Mouse (Mus musculus) ES-E14 (cell line): ENCODE measurements around the gene Dnase1l3. TPM values are rescaled to one million over a fixed set of nuclear protein-coding genes. Genes with fewer than 3 reads are reported as not detected.

Experiments used
- DNase-seq: peaks from one replicate; pipeline ENCODE4 v3.0.0-alpha.2; 2013; ENCODE audit warnings: low read depth, low spot score
- H3K27ac ChIP-seq: 2 replicates; pipeline ENCODE4 v1.5.1; 2012; ENCODE audit warnings: low read depth, mild to moderate bottlenecking, low read length, moderate library complexity, mixed read lengths; ENCODE audit not compliant: poor library complexity, insufficient read depth, severe bottlenecking
- H3K36me3 ChIP-seq: 2 replicates; pipeline ENCODE4 v1.6.1; 2012; ENCODE audit warnings: mild to moderate bottlenecking, low read length, moderate library complexity, mixed read lengths; ENCODE audit not compliant: control insufficient read depth, poor library complexity, insufficient read depth, severe bottlenecking
- H3K4me1 ChIP-seq, 2 experiments: fragments of 150-350 bp in 1 of 2; sonication (generic) in 1 of 2; 2 replicates each; pipeline ENCODE4 v1.6.1; 2012; ENCODE audit warnings: low read length in 2 of 2, mild to moderate bottlenecking in 1 of 2, mixed read lengths in 1 of 2; ENCODE audit not compliant: control insufficient read depth in 2 of 2, insufficient read depth in 2 of 2, poor library complexity in 1 of 2
- H3K4me3 ChIP-seq, 2 experiments: fragments of 150-350 bp in 1 of 2; sonication (generic) in 1 of 2; 2 replicates each; pipeline ENCODE4 v1.5.1; 2012; ENCODE audit warnings: low read length in 2 of 2, low read depth in 1 of 2, mild to moderate bottlenecking in 1 of 2, mixed read lengths in 1 of 2; ENCODE audit not compliant: insufficient read depth in 1 of 2, poor library complexity in 1 of 2, severe bottlenecking in 1 of 2
- H3K9ac ChIP-seq: 2 replicates; pipeline ENCODE4 v1.6.1; 2012; ENCODE audit warnings: low read depth, mild to moderate bottlenecking, low read length, mixed read lengths; ENCODE audit not compliant: poor library complexity, insufficient read depth, severe bottlenecking
- H3K9me3 ChIP-seq: fragments of 150-350 bp; sonication (generic); 2 replicates; pipeline ENCODE4 v1.6.1; 2012; ENCODE audit warnings: low read depth, mild to moderate bottlenecking, low read length; ENCODE audit not compliant: control insufficient read depth, insufficient read depth
- CHD2 ChIP-seq: IDR thresholded peaks from 2 replicates; pipeline ENCODE4 v1.6.1; 2014; ENCODE audit warnings: mild to moderate bottlenecking, low read depth, low read length, inconsistent platforms
- HCFC1 ChIP-seq: IDR thresholded peaks from 2 replicates; pipeline ENCODE4 v1.6.1; 2012; ENCODE audit warnings: low read length, inconsistent platforms, borderline replicate concordance; ENCODE audit not compliant: insufficient read depth
- MAFK ChIP-seq: IDR thresholded peaks from 2 replicates; pipeline ENCODE4 v1.6.1; 2014; ENCODE audit warnings: mild to moderate bottlenecking, low read depth, low read length, inconsistent platforms; ENCODE audit not compliant: insufficient read depth
- ZC3H11A ChIP-seq: IDR thresholded peaks from 2 replicates; pipeline ENCODE4 v1.6.1; 2012; ENCODE audit warnings: low read depth, mild to moderate bottlenecking, inconsistent platforms, low read length, borderline replicate concordance
- ZNF384 ChIP-seq: IDR thresholded peaks from 2 replicates; pipeline ENCODE4 v1.6.1; 2012; ENCODE audit warnings: low read depth, low read length, inconsistent platforms
- in situ Hi-C, 2 experiments: fragments of 600-800 bp; cut with MboI; formaldehyde crosslinking; loops; one replicate each; pipeline ENCODE4 v1.15.1; 2025; ENCODE audit warnings: low sequenced_read_pairs in 2 of 2, inconsistent platforms in 1 of 2; ENCODE audit not compliant: unreplicated experiment in 2 of 2
- total RNA-seq: library from RNA; depleted of rRNA; stranded (reverse); fragments of 300-350 nt; gene quantifications from 2 replicates; pipeline ENCODE4 v1.2.3, GENCODE M21; 2012

The Dnase1l3 gene
- total RNA-seq, 1 experiment: 0.09 TPM

GRCm38 (mm10) chr14:7938809-7939784 lies 55.3 kb downstream of the Dnase1l3 start:
- H3K36me3 ChIP-seq: peaks cover 37% of the 10 kb centered on the region; the same call in 1 of the 2 replicates
- peaks cover 0 to 23% of the 10 kb centered on the region in 2 experiments; a peak in 2 of 4 replicates for H3K4me1 ChIP-seq
- DNase-seq: no peak
- no peak overlapping the region for H3K27ac ChIP-seq
- no peak overlapping the region for H3K9ac ChIP-seq
- in situ Hi-C loops: no loop called here
- H3K9me3 ChIP-seq: no peaks in the 10 kb centered on the region
- H3K4me3 ChIP-seq: no peak overlapping the region
- TF ChIP-seq MAFK (no peak), HCFC1 (no peak), ZNF384 (no peak), ZC3H11A (no peak), CHD2 (no peak)

GRCm38 (mm10) chr14:7937052-7937630 lies 57.2 kb downstream of the Dnase1l3 start:
- DNase-seq: no peak
- in situ Hi-C loops: no loop called here
- no peak overlapping the region; the same call in 1 of the 2 replicates for H3K27ac ChIP-seq

GRCm38 (mm10) chr14:7934166-7934565 lies 60.2 kb downstream of the Dnase1l3 start:
- H3K27ac ChIP-seq: no peak overlapping the region
- H3K9ac ChIP-seq: no peak overlapping the region
- peaks cover 52% of the 10 kb centered on the region for H3K36me3 ChIP-seq
- no peak for TF ChIP-seq CHD2
- H3K9me3 ChIP-seq: no peaks in the 10 kb centered on the region
- no peak overlapping the region for H3K4me3 ChIP-seq
- in situ Hi-C loops: no loop called here
- no peaks in the 10 kb centered on the region for H3K4me1 ChIP-seq
- no peak for DNase-seq

More at GRCm38 (mm10) chr14:7937052-7937630, 57.2 kb downstream of the Dnase1l3 start:
- Histone ChIP-seq H3K4me3 (no peak overlapping the region), H3K4me1 (peaks cover 0 to 14% of the 10 kb centered on the region in 2 experiments; a peak in 2 of 4 replicates), H3K36me3 (peaks cover 36% of the 10 kb centered on the region; the same call in 1 of the 2 replicates), H3K9ac (no peak overlapping the region), H3K9me3 (no peaks in the 10 kb centered on the region)
- no peak for TF ChIP-seq ZNF384
- no peak for TF ChIP-seq CHD2
- no peak for TF ChIP-seq ZC3H11A
- TF ChIP-seq HCFC1: no peak
- TF ChIP-seq MAFK: no peak

- Histone ChIP-seq H3K9me3 (no peaks in the 10 kb centered on the region), H3K27ac (no peak overlapping the region), H3K4me3 (no peak overlapping the region), H3K4me1 (no peaks in the 10 kb centered on the region), H3K9ac (no peak overlapping the region), H3K36me3 (peaks cover 54% of the 10 kb centered on the region)
- no peak for DNase-seq
- in situ Hi-C loops: no loop called here
- TF ChIP-seq MAFK (no peak), ZNF384 (no peak), ZC3H11A (no peak), CHD2 (no peak), HCFC1 (no peak)
Measured at GRCm38 (mm10) chr14:7932151-7932550, 62.2 kb downstream of the Dnase1l3 start.
